Mouse (Mus musculus) heart, adult 9 months (tissue): Measurements from ENCODE around the gene Dmd.

Experiments used
- DNase-seq, 2 experiments: peaks; one replicate each; pipeline ENCODE4 v3.0.0; 2022; ENCODE audit warnings: low spot score in 2 of 2

Gene Dmd

DNA sequence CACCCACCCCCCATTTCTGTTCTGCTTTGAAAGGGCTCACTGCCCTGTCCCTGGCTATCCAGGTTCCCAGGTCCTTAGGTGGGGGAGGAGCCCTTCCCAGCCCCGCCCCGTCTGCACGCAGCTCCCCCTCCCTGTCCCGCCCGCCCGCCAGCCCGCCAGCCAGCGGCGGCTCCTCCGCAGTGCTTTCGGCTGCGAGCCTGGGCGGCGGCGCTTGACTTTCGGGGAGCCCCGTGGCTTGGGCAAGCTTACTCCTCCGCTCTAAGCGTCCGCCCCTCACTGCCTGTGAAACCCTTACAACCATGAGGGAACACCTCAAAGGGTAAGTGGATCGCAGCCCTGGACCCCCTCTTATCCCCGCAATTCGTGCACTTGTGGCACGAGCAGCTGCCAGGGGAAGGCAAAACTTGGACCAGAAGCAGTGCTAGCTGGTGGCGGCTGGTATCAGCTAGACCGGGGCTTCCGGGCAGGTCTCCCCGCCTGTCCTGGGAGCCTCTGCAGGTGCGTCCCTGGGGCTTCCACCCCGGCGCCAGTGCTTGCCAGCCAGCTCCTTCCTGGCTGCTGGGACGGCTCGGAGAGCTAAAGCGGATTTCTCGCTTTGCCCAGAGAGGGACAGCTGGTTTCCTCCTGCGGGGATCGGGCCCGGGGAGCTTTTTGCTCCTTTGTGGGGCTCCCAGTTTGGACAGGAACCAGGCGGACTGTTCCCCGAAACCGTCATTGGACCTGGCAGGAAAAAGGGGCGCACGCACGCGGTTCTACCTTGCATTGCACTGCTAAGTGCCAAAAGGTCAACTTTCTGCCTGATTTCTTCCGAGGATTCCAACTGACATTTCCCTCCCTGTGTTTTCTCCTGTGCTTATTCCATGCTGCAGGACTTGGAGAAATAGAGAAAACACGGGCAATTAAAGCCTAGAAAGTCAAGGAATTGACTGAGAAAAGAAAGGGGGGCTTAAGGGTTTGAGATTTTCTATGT, 2099.8 kb downstream of the Dmd start:
- peak; percentile 39 to 44 for DNase-seq

DNA sequence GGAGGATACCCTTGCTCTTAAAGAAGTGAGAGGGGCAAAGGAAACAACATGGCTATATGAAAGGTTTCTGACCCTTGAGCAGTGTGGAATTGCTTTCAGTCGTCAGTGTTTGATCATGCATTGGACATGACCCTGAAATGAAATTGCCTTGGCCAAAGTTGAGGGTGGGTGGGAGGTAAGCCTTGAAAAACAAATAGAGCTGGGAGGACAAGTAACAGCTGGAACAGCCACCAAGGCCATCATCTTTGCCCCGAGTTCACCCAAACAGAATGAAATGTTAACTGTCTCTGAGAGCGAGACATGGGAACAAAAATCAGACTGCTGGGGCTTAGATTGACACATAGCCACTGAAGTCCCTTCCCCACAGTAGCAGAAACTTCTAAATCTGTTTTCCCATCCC, 2100.9 kb downstream of the Dmd start:
- peak in 1 of 2 experiments; percentile 6 for DNase-seq

DNA sequence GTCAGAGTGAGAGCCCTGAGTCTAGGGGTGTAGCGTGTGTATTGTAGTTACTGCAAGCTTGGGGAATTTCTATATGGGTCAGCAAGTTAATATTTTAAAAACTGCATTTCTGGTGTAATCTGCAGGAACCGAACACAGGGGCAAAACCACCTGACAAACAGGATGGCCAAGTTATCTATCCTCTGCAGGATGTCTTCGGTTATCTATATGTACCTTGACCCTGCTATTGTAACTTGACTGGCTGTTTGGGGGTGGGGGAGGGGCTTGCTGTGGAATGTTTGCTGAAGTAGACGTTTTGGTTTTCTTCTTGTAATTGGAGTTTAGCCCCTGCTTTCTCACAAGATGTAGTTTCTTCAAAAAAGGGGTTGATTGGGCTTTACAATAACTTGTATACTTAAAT, 2124.9 kb downstream of the Dmd start:
- DNase-seq = no peak

DNA sequence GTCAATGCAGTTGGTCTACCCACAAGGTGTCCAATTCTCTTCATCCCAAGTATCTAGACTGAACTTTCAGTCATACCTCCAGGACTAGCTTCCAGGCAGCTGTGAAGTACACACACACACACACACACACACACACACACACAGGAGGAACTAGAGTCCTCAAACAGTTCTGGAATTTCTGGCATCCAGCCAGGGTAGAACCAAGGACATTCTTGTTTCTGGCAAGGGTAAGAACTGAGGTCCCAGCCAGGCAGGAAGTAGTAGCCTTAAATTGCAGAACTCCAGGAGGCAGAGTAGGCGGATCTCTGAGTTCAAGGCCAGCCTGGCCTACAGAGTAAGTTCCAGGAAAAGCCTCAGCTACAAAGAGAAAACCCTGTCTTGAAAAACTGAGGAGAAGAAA, 2128.2 kb downstream of the Dmd start:
- DNase-seq = peak in 1 of 2 experiments; percentile 19

DNA sequence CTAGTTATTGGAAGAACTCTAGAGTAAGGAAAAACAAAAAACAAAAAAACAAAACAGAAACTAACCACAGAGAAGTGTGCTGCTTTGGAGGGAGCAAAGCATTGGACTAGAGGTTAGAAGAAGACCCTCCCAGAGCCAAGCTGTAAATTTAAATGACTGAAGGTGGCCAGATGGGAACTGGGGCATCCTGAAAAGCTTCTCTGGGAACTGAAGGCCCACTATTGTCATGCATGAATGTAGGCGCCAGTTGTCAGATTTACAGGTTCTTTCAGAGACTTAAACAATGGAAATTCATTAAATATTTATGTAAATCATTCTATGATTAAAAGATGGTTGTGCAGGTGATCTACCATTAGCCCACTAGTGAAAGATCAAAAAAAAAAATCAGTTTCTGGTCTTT, 2128.9 kb downstream of the Dmd start:
- DNase-seq = no peak

DNA sequence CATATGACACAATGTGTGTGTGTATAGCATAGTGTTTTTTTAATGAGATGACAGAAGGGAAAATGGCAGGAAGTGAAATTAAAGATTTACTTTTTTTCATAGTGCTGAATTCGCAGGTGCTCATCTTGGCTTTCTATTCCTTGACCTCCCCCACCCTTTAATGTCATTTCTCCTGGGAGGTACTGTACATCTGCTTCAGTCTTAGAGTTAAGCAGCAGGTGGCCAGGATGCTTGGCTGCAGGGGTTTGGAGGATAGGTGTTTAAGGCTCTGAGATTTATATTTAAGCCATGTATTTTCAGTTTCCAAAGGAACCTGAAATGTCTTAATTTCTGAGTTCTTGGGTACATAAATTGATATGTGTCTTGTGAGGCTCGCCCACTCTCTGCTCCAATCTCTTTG, 2130.5 kb downstream of the Dmd start:
- DNase-seq = no peak

DNA sequence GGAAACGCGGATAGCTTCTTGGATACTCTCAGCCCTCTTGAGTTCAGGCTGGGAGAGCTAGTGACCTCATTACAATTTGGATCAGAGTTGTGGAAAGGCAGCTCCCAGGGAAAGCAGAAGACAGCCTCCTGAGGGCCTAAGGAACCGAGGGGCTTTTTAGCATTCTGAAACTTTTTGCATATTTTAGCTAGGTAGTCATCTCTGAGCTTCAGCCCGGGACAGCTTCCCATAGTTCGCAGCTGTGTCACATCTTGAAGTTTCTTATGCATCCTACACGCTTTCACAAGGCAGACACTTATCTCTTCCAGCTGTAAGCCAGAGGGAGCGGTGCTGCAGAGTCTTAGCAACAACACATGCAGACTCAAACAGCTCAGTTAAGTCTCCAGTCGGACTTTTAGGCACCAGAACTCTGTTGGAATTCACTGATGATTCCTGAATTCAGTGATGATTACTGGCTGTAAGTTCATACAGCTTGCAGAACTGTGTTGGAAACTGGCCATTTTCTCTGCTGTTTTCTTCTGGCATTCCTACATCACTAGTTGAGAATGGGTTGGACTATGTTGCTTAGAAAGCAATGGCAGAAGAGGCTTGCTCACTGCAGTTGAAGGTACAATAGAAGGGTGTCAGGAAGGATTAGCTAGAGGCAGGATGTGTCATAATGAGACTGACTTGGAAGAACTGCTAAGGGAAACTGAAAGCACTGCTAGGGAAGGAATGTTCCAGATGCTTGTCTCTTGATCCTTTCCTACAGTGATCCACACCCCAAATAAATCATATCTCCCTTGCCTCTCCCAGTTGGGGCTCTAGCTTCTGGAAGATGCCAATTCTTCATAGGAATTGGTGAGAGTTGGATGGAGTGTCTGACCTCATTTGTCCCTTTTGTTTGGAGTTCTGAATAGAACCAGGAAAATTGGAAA, 2135.8 kb downstream of the Dmd start:
- DNase-seq = peak; percentile 56

DNA sequence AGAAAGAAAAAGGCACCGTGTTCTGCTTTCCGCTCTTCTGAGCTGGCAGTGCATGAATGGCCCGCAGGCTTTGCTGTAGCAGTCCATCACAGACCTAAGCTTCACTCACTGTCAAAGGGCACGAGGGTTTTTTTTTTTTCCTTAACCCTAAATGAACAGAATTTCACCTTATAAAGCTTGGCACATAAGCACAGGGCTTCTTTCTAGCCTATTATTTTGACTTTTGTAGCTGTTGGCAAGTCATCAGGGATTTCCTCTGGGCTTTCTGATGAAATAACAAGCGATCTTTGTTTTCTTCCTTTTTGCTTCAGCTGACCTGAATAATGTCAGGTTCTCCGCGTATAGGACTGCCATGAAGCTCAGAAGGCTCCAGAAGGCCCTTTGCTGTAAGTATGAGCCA, 2140.8 kb downstream of the Dmd start:
- DNase-seq = no peak

DNA sequence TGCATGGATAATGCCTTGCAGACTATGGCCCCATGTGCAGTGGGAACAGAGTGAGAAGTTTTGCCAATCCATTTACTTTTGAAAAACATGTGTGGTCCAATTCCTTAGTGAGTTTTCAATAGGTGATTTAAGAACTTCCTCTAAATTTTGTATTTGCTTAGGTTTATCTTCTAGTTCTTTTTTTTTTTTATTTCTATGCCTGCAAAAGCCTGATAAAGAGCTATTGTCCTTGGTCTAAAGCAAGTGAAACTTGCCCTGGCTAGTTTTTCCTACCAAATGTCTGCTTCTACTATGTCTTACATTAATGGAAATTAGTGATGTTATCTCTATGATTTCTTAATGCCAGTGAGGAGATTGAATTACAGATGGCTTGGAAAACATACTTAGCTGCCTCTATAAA, 2144.7 kb downstream of the Dmd start:
- no peak for DNase-seq

DNA sequence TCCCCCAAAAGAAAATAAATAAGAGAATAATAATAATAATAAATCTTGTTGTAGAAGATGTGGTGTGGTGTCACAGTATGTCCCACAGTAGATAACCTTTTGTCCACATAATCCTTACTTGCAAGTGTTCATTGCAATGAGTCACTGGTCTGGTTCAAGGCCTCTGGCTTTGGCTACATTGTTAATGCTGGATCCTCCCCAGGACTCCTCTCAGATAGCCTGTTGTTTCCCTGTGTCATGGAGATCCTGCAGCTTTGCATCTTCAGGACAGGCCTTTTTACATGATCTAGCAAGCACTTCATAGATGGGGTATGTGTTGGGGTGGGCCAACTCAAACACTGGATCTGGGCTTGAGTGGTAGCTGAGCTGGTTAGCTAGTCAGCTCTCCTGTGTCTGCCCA, 2150.0 kb downstream of the Dmd start:
- no peak for DNase-seq

DNA sequence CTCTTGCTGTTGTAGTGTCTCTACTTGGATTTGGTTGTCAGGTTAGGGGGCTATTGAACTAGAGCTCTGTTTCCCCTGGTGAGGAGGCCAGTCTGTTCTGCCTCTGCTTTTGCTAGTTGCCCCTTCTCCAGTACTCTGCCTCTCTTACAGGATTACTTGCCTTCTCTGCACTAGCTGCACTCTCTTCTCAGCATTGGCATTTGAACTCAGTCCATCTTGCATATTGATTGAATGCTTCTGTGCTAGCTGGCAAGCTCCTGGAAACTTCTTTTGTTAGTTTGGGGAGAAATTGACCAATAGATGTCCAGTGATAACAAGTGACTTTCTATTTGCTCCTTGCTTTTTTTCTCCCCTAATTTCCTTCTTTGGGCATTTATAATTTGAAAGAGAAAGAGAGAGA, 2163.7 kb downstream of the Dmd start:
- DNase-seq = no peak

DNA sequence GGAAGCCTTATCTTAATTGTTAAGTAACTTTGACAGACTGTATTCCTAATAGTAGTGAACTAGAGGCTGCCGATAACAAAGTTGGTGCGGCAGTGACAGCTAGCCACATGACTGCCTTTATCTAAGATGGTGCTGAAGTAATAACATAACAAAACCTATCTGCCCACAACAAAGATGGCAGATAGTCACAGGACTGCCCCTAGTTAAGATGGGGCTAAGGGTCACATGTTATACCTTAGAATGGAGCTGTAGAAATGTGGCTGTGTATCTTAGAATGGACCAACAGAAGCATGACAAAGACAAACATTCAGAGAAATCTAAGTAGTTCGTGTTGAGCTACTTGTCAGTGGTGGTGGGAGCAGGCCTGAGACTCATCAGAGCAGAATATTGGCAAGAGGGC, 2184.0 kb downstream of the Dmd start:
- no peak for DNase-seq

DNA sequence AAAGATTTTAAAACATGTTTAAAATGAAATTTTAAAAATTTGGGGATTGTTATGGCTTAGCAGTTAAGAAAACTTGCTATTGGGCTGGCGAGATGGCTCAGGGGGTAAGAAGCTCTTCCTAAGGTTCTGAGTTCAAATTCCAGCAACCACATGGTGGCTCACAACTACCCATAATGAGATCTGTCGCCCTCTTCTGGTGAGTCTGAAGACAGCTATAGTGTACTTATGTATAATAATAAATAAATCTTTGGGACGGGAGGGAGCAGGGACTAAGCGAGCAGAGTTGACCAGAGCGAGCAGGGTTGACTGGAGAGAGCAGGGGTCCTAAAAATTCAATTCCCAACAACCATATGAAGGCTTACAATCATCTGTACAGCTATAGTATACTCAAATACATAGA, 2188.6 kb downstream of the Dmd start:
- DNase-seq = no peak

DNA sequence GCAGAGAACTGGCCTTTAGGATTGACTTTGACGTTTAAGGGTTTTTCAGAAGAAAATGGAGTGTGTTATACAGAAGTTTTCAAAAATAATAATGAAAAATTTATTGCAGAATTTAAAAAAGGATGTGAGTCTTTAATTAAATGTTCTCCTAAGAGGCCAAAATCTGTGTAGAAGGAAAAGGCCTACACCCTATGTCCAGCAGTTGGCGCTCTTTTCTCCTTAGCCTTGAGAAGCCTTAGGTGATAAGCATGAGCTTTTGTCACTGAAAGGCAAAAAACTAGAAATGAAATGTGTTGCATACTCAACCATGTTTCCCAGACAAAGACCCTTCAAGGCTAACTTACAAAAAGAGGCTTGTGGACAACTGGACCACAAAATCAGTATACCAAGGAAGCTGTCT, 2222.6 kb downstream of the Dmd start:
- no peak for DNase-seq

DNA sequence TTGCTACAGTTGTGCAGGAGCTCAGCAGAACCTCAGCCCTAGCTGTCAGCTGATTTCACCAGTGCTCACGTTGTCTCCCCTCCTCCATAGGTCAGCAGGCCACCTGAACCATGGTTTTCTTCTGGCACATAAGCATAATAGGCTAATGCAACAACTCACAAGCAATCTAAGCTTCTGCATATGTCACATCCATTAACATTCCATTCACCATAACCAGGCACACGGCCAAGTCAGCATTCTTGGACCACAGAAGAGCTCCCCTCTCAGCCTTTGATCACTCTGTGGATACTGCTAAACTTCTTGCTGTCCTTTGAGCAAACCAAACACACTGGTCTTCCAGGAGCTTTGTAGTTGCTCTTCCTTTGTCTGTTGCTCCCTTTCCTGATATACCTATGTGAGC, 2238.9 kb downstream of the Dmd start:
- peak in 1 of 2 experiments; percentile 11 for DNase-seq

DNA sequence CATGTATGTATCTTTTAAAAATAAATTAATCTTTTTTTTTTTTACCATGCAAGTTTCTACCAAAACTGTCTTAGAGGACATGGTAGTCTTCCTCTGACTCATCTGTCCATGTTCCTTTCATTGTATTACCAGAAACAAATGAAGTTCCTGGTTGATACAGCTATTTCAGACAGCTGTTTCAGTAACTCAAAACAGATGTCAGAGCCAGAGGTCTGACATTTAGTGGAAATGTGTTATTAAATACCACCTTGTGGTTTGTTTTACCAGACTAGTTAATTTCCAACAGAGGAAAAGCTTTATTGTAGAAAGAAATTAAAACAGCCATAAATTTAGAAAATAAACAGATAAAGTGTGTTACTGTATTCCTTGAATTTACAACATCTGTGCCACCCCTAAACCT, 2245.2 kb downstream of the Dmd start:
- DNase-seq = no peak

DNA sequence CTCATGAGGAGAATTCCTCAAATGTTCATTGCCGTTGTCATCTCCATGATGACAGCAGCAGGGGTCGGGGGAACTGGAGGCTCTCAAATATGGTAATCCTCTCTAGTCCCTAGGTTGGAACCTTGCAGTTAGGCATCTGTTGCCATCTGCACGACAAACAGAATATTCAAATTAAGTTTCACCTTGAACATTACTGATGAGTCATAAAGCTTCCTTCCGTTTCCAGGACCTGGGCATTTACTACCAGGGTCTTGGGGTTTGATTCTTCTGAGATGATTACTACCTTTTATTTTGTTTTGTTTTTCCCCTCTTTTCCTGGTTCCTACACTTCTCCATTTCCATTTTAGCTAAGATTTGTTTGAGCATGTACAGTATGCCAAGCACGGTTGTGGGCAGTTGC, 2249.0 kb downstream of the Dmd start:
- no peak for DNase-seq

DNA sequence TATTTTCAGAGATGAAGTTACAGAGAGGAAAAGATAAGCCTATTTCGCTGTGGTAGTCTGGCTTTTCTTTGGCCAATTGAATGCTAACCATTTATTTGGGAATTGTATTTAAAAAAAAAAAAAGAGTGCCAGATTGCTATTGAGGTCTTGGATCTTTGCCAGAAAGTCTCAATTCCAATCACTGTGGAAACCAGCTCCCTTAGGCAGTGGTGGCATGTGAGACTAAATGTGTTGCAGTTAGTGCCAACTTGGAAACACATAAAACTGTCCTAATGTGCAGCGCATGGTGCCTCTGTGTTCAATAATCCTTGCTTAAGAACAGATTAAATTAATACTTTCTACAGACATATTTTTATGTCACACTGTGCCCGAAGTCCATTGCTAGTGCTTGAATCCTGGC, 2250.7 kb downstream of the Dmd start:
- no peak for DNase-seq

DNA sequence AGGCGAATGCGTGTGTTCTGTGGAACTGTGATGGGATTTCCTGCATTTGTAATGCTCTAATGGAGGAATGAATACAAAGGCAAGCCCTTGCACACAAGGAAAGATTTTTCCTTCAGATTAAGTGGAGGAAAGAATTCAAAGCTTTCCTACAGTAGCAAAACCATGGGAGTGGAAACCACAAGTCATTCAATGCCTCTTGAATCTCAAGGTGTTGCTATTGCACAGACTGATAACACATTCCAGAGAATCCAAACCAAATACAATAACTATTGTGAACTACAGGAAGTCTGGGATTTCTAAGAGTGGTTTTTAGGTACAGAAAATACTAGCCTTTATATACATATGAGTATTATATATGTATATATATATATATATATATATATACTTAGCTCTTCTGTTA, 2258.3 kb downstream of the Dmd start:
- DNase-seq = no peak

DNA sequence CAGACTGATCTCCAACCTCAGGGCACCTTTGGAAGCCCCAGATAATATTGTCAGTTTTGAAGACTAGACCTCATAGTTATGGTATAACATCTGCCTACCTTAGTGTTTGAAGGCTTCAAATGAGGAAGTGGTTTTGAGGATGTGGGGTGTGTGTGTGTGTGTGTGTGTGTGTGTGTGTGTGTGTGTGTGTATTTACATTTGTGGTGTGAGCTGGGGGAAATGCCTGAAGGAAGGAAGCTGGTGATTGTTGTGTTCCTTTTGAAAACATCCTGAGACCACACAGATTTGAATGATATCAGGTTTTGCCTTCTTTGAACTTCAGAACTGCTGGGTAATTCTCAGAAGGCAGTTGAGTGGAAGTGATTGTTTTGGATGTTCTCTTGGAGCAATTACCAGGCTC, 2278.2 kb downstream of the Dmd start:
- peak in 1 of 2 experiments; percentile 6 for DNase-seq

DNA sequence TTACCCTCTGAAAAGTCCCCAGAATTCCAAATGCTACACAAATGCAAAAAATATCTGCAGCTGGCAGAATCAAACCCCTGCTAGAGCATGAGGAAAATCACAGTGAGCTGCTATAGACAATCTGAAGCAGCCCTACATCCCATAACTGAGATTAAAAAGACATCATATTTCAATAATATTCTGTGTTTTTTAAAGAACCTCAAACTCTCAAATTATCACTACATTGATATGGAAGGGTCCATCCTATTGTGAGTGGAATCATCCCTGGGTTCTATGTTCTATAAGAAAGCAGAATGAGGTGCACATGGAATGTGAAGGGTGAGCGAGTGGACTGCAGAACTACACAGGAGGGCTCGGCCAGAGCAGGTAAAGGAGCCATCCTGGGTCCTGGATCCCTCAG, 2300.7 kb downstream of the Dmd start, which contains the start of gene Fthl17a:
Fthl17a (plus strand) TSS at position 301 of the 400 bp plus-strand sequence.
- DNase-seq = no peak
